Mouse (Mus musculus) kidney, postnatal 10 days (tissue): ENCODE measurements around the gene Ankrd50.

Experiments
- DNase-seq: peaks from one replicate; pipeline ENCODE4 v3.0.0; 2021; ENCODE audit warnings: mixed read lengths

Ankrd50 gene

GRCm38 (mm10) chr3:38484191-38485106 is at the start of gene Ankrd50:
Ankrd50 (minus strand) TSS chr3:38484844.
- peak; percentile 100 for DNase-seq

- no peak for DNase-seq
Measured at GRCm38 (mm10) chr3:38534245-38534644, 49.6 kb upstream of the Ankrd50 start.

GRCm38 (mm10) chr3:38520426-38520825 is 35.8 kb upstream of the Ankrd50 start:
- DNase-seq: no peak

GRCm38 (mm10) chr3:38519971-38520370 is 35.3 kb upstream of the Ankrd50 start:
- no peak for DNase-seq

DNA sequence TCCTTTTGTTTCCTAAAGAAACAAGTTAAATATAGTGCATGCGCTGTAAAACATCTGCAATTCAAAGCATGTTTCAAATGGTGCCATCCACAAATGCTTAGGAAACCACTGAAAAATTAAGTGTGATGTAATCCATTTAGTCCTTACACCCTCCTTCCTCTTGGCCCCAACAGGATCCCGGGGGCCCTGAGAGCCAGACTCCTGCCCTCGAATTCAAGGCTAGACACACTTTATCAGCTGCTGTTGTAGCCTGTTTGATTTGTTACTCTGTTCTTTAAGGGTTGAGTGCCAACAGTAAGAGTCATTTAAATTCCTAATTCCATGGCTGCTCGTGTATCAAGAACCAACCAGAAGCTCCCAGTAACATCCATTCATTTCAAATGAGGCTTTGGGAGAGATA is 19.0 kb upstream of the Ankrd50 start:
- DNase-seq: no peak

DNA sequence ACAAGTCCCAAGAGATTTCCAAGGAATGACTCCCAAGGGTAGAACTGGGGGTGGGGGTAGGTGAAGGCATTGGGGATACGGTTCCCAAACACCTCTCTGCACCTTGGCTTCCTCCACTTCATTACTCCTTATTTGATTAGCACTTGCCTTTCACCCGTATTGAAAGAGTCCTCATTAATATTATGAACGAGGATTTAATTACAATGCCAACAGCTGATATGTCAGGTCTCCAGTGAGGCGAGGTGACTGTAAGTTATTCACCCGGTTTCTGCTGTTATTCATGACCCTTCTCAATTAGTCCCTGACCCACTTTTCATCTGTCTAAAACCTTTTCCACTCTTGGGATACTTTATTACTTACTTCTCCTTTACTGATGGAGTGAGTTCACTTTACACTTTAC is 17.5 kb upstream of the Ankrd50 start:
- no peak for DNase-seq

- DNase-seq: no peak
Measured at GRCm38 (mm10) chr3:38501739-38502138, 17.1 kb upstream of the Ankrd50 start.

- DNase-seq: no peak
Measured at GRCm38 (mm10) chr3:38501316-38501715, 16.7 kb upstream of the Ankrd50 start.

- DNase-seq: no peak
Measured at GRCm38 (mm10) chr3:38498561-38498960, 13.9 kb upstream of the Ankrd50 start.

GRCm38 (mm10) chr3:38496795-38497385 is 12.2 kb upstream of the Ankrd50 start:
- no peak for DNase-seq

DNA sequence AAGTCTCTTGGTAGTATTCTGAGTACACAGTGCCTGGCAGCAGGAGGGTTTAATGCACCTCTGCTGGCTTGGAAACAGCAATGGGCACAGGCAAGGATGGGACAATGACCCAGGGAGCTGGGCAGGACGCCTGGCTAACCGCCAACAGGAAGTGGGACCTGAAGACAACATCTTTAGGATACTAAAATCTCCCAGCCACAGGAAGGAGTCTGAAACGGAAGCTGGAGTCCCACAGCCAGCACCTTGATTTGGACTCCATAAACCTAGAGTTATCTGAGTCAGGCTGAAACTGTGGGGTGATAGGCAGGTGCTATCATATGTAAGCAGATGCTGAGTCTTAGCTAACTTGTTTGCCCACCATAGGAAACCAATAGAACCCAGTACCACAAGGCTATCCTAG is 7.1 kb upstream of the Ankrd50 start:
- DNase-seq: peak; percentile 48

GRCm38 (mm10) chr3:38491236-38491635 is 6.6 kb upstream of the Ankrd50 start:
- DNase-seq: no peak

- no peak for DNase-seq
Measured at GRCm38 (mm10) chr3:38490720-38491119, 6.1 kb upstream of the Ankrd50 start.

- DNase-seq: no peak
Measured at GRCm38 (mm10) chr3:38485107-38485545, 482 bp upstream of the Ankrd50 start.

DNA sequence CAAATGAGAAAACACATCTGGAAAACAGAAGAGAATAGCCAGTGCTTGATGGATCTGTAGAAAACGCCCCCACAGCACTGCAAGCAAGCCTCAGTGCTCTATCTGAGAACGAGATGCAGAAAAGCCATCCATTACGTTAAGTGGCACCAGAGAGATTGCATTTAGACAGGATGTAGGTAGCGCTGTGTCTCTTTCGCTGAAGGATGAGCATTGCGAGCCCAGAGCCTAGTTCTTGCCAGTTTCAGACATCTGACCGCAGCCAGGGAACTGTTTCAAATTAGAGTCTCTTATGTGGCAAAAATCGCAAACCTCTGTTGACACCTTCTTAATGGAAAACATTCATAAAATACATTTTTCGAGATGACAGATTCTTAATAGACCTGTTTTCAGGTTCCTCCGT is 1.1 kb downstream of the Ankrd50 start:
- peak; percentile 37 for DNase-seq

GRCm38 (mm10) chr3:38482749-38483148 is 1.9 kb downstream of the Ankrd50 start:
- DNase-seq: peak; percentile 41

GRCm38 (mm10) chr3:38481106-38481505 is 3.5 kb downstream of the Ankrd50 start:
- DNase-seq: no peak

GRCm38 (mm10) chr3:38477936-38478335 is 6.7 kb downstream of the Ankrd50 start:
- DNase-seq: no peak

DNA sequence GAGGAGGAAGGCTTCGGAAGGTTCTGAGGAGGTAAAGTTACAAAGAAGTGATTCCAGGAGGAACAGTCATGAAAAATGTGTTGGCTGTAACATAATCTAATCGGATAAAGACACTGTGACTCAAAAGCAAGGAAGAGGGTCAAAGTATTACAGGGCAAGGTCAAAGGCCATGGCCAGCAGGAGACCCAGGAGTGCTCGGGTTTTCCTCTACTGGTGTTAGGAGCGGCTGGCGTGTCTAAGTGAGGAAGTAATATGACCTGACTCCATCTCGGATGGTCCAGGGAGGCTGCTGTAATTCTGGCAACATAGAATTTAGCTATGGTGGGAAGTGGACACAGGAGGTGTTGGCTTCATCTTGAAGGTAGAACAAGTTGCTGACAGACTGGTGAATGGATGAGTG is 9.1 kb downstream of the Ankrd50 start:
- DNase-seq: no peak

DNA sequence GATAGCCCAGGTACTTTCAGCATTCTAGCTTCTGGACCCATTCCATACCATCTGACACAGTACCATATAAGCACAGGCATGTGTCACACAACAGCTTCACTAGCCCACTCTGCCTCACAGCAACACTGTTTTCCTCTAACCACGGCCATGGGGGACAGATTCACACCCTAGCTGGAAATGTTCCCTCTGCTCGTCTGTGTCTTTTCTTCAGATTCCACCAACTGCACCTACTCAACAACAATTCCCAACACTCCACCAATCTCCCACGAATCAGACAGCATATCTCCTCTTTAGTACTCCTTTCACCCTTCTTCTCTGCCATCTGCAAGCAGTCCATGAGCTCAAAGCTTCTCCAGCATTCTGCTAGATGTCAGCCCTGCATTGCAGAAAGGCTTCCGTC is 11.5 kb downstream of the Ankrd50 start:
- DNase-seq: no peak

DNA sequence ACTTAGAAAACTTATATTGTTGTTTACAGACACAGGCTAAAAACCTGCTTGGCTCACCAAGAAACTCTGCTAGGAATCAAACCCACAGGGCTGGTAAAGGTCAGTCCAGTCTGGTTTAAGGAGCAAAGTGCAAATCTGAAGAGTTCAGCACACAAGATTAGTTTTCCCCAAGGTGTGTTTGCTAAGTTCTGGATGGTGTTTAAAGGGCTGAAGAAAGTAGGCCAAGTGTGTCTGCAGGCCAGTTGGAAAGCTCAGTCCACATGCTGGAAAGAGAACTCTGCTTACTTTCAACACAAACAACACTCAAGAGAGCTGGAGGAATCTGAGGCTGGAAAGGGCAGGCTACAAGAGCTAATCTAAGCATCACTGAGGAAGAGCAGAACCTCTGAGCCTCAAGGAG is 13.1 kb downstream of the Ankrd50 start:
- no peak for DNase-seq

GRCm38 (mm10) chr3:38468131-38468530 is 16.5 kb downstream of the Ankrd50 start:
- DNase-seq: no peak

- no peak for DNase-seq
Measured at GRCm38 (mm10) chr3:38466880-38467405, 17.7 kb downstream of the Ankrd50 start.

GRCm38 (mm10) chr3:38466139-38466538 is 18.5 kb downstream of the Ankrd50 start:
- no peak for DNase-seq
